Mouse (Mus musculus) mammary gland, adult 2 months (tissue): Measurements from ENCODE around the gene Celsr2. TPM values are rescaled to one million over a fixed set of nuclear protein-coding genes. Genes with fewer than 3 reads are reported as not detected.

ENCODE experiments used
- polyA plus RNA-seq: library from polyadenylated mRNA; depleted of rRNA; stranded (reverse); fragments of >200 nt; gene quantifications from 2 replicates; pipeline ENCODE4 v1.2.3, GENCODE M21; 2012; ENCODE audit warnings: low replicate concordance; rRNA removed

The Celsr2 gene
- polyA plus RNA-seq: 32.1 and 57.6 TPM in 2 replicates

DNA sequence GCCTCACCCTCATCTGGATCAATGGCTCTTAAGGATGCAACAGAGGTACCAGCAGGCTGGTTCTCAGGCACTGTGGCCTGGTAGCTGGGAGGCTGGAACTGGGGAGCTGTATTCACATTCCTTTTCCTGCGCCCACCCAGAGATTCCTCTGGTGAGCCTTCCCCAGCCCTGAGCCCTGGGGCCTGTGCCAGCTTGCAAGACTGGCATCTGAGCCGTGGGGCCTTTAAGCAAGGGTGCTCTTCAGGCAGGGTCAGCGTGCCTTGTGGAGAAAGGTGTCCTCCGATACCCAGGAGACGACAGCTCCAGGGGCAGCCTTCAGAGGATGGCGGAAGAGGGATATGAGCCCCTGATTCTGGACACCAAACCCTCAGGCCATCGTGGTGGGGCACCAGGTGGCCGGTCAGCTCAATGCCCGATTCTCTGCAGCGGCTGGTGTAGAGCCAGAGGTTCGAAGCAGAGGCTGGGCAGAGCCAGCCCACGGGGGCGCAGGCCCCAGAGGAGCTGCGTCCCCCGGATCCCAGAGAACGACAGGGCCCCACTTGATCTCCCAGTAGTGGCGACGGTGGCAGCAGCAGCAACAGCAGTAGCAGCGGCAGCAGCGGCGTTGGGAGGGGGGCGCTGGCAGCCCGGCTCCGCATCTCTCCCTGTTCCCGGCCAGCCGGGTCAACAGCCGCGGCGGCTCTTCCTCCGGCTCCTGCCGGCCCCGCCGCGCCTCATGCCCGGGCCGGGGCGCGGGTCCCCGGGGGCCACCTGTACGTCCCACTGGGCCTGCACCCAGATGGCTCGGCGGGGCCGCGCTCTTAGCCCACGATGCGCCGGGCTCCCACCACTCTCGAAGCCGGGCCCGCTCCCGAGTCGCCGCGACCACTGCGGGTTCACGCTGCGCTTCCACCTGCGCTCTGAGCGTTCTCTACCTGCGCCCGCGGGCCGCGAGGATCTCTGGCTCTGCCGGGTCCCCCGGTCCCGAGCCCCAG is at the start of gene Celsr2:
Gene Celsr2 (minus strand): TSS at position 696 of the 974 bp plus-strand sequence.

DNA sequence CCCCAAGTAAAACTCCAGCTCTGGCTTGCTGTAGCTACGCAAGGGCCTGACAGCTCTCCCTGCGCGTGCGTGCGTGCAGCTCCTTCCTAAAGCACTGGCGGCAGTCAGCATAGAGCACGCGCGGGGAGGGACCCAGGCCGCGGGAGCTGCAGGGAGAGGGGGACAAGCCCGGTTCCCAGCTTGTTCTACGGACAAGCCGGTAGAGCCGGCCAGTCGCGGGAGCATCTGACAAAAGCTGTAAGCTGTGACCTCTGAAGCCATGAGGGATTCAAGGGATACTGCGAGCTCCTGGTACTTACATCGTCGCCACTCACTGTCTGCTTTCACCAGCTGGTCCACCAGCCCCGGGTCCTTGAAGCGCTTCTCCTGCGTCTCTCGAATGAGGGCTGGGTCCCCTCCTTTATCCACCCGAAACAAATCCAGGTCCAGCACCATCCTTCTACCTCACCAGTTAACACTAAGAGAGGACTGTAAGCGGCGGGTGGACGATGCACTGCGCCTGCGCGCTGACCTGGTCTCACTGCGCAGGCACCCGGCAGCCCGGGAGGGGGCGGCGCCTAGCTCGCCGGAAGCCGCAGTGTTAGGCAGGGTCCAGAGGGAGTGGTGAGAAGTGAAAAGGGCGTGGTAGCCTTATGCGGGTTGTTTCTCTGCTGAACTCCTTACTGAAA is 29.5 kb upstream of the Celsr2 start, which contains the start of gene Sars:
Gene Sars (minus strand): TSS at position 512 of the 668 bp plus-strand sequence.

GRCm38 (mm10) chr3:108383485-108384354 is 31.6 kb downstream of the Celsr2 start, which contains the start of gene Psrc1:
Psrc1 (plus strand) TSS chr3:108383839.

DNA sequence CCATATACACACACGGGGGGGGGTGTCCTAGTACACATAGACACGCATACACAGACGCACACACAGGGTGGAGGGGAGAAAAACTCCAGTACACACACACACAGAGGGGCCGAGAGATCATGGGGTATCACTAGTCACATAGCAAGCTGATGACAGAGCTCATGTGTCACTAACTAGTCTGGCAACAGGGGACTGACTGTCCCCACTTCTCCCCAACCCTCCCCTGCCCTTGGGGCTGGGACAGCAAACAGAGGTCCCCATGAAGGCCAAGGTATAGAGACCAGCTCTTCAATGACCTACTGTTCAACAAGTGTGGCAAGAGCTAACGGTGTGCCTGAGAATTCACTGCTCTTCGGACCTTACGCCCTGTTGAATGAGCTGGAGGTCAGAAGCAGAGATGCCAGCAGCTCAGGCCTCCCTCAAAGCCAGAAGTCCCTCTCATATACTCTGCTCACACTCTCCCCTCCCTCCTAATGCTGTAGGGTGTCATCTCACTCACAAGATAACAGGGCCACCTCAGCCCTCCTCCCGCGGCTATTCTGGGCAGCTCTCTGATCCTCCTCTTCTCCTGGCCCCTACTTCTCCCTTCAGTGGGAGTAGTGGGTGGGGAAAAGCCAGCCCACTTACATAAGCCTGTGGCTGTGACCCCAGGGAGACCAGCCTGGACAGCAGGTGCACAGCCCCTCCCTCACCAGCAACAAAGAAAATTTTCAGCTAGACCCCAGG is 50.9 kb downstream of the Celsr2 start, which contains the start of gene Mybphl:
Gene Mybphl (plus strand): TSS at position 642 of the 726 bp plus-strand sequence.

Other genes with a start within 250 kb of the Celsr2 start
- 27.8 and 29.8 TPM in 2 replicates for gene Amigo1, start 229.2 kb downstream of the Celsr2 start, polyA plus RNA-seq
- gene Cyb561d1, start 214.3 kb downstream of the Celsr2 start, polyA plus RNA-seq: 10.7 and 11.1 TPM in 2 replicates
- gene Atxn7l2, start 204.6 kb downstream of the Celsr2 start, polyA plus RNA-seq: 8.3 and 10.7 TPM in 2 replicates
- gene Sypl2, start 188.9 kb downstream of the Celsr2 start, polyA plus RNA-seq: 67.2 TPM in 1 of 2 replicates, not detected in the other
- 24.1 and 63.3 TPM in 2 replicates for gene Psma5, start 158.6 kb downstream of the Celsr2 start, polyA plus RNA-seq
- gene Sort1, start 131.5 kb downstream of the Celsr2 start, polyA plus RNA-seq: 76.0 and 116 TPM in 2 replicates
- gene Mybphl, start 50.6 kb downstream of the Celsr2 start, polyA plus RNA-seq: not detected in 2 replicates
- 4.8 and 6.7 TPM in 2 replicates for gene Psrc1, start 31.7 kb downstream of the Celsr2 start, polyA plus RNA-seq
- gene Sars, start 29.7 kb upstream of the Celsr2 start, polyA plus RNA-seq: 36.3 and 38.8 TPM in 2 replicates
- 0.20 and 0.23 TPM in 2 replicates for gene 1700013F07Rik, start 118.6 kb upstream of the Celsr2 start, polyA plus RNA-seq
- gene 5330417C22Rik, start 121.0 kb upstream of the Celsr2 start, polyA plus RNA-seq: 1.6 and 1.7 TPM in 2 replicates
- gene Tmem167b, start 146.9 kb upstream of the Celsr2 start, polyA plus RNA-seq: 3.1 and 5.6 TPM in 2 replicates
- gene Taf13, start 156.1 kb upstream of the Celsr2 start, polyA plus RNA-seq: 1.2 and 5.0 TPM in 2 replicates
- gene Wdr47, start 175.7 kb upstream of the Celsr2 start, polyA plus RNA-seq: 3.8 and 6.9 TPM in 2 replicates
- gene Clcc1, start 238.4 kb upstream of the Celsr2 start, polyA plus RNA-seq: 22.4 and 32.1 TPM in 2 replicates